In genomic region chr17:91161834-91162233, GRCm38 (mm10) we compare ENCODE assay signal across 18 mouse cellular contexts.
DNase-seq lines count a peak whose midpoint lies in the region; ATAC-seq and TF ChIP-seq lines count a peak whose summit lies in the region.
"Had no signal": no experiment of that assay in that cellular context is flagged by ENCODE, and none has a peak within 500 bp of the region (broad histone marks: within the 10 kb centered on the region; RNA-seq: fewer than 3 reads in every experiment).

No protein-coding gene starts in this region.

- no peak overlapping the region for H3ac ChIP-seq in C2C12 (ENCODE audit: control insufficient read depth, insufficient read length, low read depth)
- no peak overlapping the region for H3ac ChIP-seq in myocyte (ENCODE audit: control insufficient read depth, insufficient read length)

- no peaks in the 10 kb centered on the region for H3K4me1 ChIP-seq in hindbrain, embryonic 11.5 days (replicated peaks; ENCODE audit: control insufficient read depth, insufficient read depth, low read length)
- H3K4me1 ChIP-seq in hindbrain, embryonic 16.5 days (ENCODE audit: control insufficient read depth, insufficient read depth, low read depth, low read length) = no peaks in the 10 kb centered on the region
- H3K4me1 ChIP-seq in midbrain, embryonic 13.5 days (replicated peaks) = peaks cover 10% of the 10 kb centered on the region
- no peaks in the 10 kb centered on the region for H3K4me1 ChIP-seq in midbrain, postnatal 0 days (ENCODE audit: insufficient read depth, low read length)
- H3K4me1 ChIP-seq in neural tube, embryonic 15.5 days = no peaks in the 10 kb centered on the region
- H3K4me1 ChIP-seq: embryonic facial prominence, embryonic 12.5 days; forebrain, embryonic 12.5 days; heart, embryonic 12.5 days had no signal

- no peaks in the 10 kb centered on the region for H3K36me3 ChIP-seq in hindbrain, embryonic 11.5 days (ENCODE audit: control insufficient read depth, insufficient read depth, low read length)
- H3K36me3 ChIP-seq in hindbrain, embryonic 16.5 days (ENCODE audit: control insufficient read depth, insufficient read depth, low read length) = no peaks in the 10 kb centered on the region
- no peaks in the 10 kb centered on the region for H3K36me3 ChIP-seq in midbrain, embryonic 13.5 days
- no peaks in the 10 kb centered on the region for H3K36me3 ChIP-seq in midbrain, postnatal 0 days (ENCODE audit: insufficient read depth, low read length)
- H3K36me3 ChIP-seq in C2C12 (ENCODE audit: control insufficient read depth, insufficient read depth) (no peaks in the 10 kb centered on the region), myocyte (ENCODE audit: control insufficient read depth, insufficient read depth) (no peaks in the 10 kb centered on the region)
- no peaks in the 10 kb centered on the region for H3K36me3 ChIP-seq in neural tube, embryonic 15.5 days
- H3K36me3 ChIP-seq: embryonic facial prominence, embryonic 12.5 days; forebrain, embryonic 12.5 days; heart, embryonic 12.5 days; hindbrain, embryonic 10.5 days had no signal

- 71% methylated on average over 2 of the region's 2 CpGs for WGBS in hindbrain, embryonic 11.5 days
- 63% methylated on average over 2 of the region's 2 CpGs for WGBS in hindbrain, embryonic 16.5 days
- 44% methylated on average over 2 of the region's 2 CpGs for WGBS in midbrain, embryonic 13.5 days
- 51% methylated on average over 2 of the region's 2 CpGs for WGBS in midbrain, postnatal 0 days
- WGBS in neural tube, embryonic 15.5 days = 63% methylated on average over 2 of the region's 2 CpGs

- H3K79me2 ChIP-seq in C2C12 (ENCODE audit: control insufficient read depth, insufficient read depth) (no peaks in the 10 kb centered on the region), myocyte (ENCODE audit: control insufficient read depth, insufficient read depth) (no peaks in the 10 kb centered on the region)

- no peaks in the 10 kb centered on the region for H3K27me3 ChIP-seq in hindbrain, embryonic 11.5 days (ENCODE audit: control insufficient read depth, insufficient read depth, low read length)
- H3K27me3 ChIP-seq in hindbrain, embryonic 16.5 days (replicated peaks; ENCODE audit: control insufficient read depth, insufficient read depth, low read length) = no peaks in the 10 kb centered on the region
- no peaks in the 10 kb centered on the region for H3K27me3 ChIP-seq in midbrain, embryonic 13.5 days
- H3K27me3 ChIP-seq in midbrain, postnatal 0 days (ENCODE audit: insufficient read depth, low read length) = no peaks in the 10 kb centered on the region
- no peaks in the 10 kb centered on the region for H3K27me3 ChIP-seq in C2C12 (ENCODE audit: control insufficient read depth, insufficient read depth, insufficient read length)
- no peaks in the 10 kb centered on the region for H3K27me3 ChIP-seq in myocyte (ENCODE audit: control insufficient read depth, insufficient read depth, insufficient read length)
- no peaks in the 10 kb centered on the region for H3K27me3 ChIP-seq in neural tube, embryonic 15.5 days (replicated peaks)
- H3K27me3 ChIP-seq: embryonic facial prominence, embryonic 12.5 days; forebrain, embryonic 12.5 days; heart, embryonic 12.5 days had no signal

- no peak for DNase-seq in hindbrain, embryonic 11.5 days (ENCODE audit: low spot score)
- no peak for DNase-seq in midbrain, postnatal 0 days (ENCODE audit: low spot score)
- DNase-seq: adrenal gland, postnatal 10 days; cerebellum, adult 11-12 months; cerebellum, adult 9-10 months; cerebellum, postnatal 25 days; forebrain, postnatal 0 days; gastrocnemius, adult 2 months; gastrocnemius, postnatal 25 days had no signal

- H3K9me3 ChIP-seq in hindbrain, embryonic 11.5 days (ENCODE audit: control insufficient read depth, low read length) = no peaks in the 10 kb centered on the region
- no peaks in the 10 kb centered on the region for H3K9me3 ChIP-seq in hindbrain, embryonic 16.5 days (ENCODE audit: control insufficient read depth, low read length)
- no peaks in the 10 kb centered on the region for H3K9me3 ChIP-seq in midbrain, embryonic 13.5 days
- no peaks in the 10 kb centered on the region for H3K9me3 ChIP-seq in midbrain, postnatal 0 days (ENCODE audit: low read length)
- no peaks in the 10 kb centered on the region for H3K9me3 ChIP-seq in neural tube, embryonic 15.5 days (replicated peaks)
- H3K9me3 ChIP-seq: embryonic facial prominence, embryonic 12.5 days; forebrain, embryonic 12.5 days; heart, embryonic 12.5 days; hindbrain, embryonic 10.5 days had no signal

- TF ChIP-seq CTCF in midbrain, postnatal 0 days (IDR thresholded peaks at IDR 0.05) = no peak
- no peak for TF ChIP-seq CTCF in C2C12 (IDR thresholded peaks at IDR 0.05; ENCODE audit: control insufficient read depth, insufficient read depth, insufficient read length)

- no peak overlapping the region for H3K27ac ChIP-seq in hindbrain, embryonic 11.5 days (ENCODE audit: low read depth, low read length)
- H3K27ac ChIP-seq in hindbrain, embryonic 16.5 days (ENCODE audit: low read depth, low read length) = no peak overlapping the region
- H3K27ac ChIP-seq in midbrain, embryonic 13.5 days = peak overlapping the region; percentile 53; the same call in 1 of the 2 replicates
- H3K27ac ChIP-seq in midbrain, postnatal 0 days (ENCODE audit: low read depth, low read length) = no peak overlapping the region
- H3K27ac ChIP-seq in neural tube, embryonic 15.5 days (replicated peaks) = no peak overlapping the region
- H3K27ac ChIP-seq: embryonic facial prominence, embryonic 12.5 days; forebrain, embryonic 12.5 days; gastrocnemius, adult 2 months; hindbrain, embryonic 10.5 days had no signal

- no peak overlapping the region for H3K4me3 ChIP-seq in hindbrain, embryonic 11.5 days (ENCODE audit: low read depth, low read length)
- H3K4me3 ChIP-seq in hindbrain, embryonic 16.5 days (ENCODE audit: low read length) = no peak overlapping the region
- H3K4me3 ChIP-seq in midbrain, embryonic 13.5 days (replicated peaks) = no peak overlapping the region
- H3K4me3 ChIP-seq in midbrain, postnatal 0 days (ENCODE audit: low read depth, low read length) = no peak overlapping the region
- no peak overlapping the region for H3K4me3 ChIP-seq in C2C12 (ENCODE audit: insufficient read depth, poor library complexity, severe bottlenecking)
- no peak overlapping the region for H3K4me3 ChIP-seq in myocyte
- no peak overlapping the region for H3K4me3 ChIP-seq in neural tube, embryonic 15.5 days (replicated peaks)
- H3K4me3 ChIP-seq: embryonic facial prominence, embryonic 12.5 days; forebrain, embryonic 12.5 days; gastrocnemius, adult 2 months; heart, embryonic 12.5 days; hindbrain, embryonic 10.5 days had no signal

- no peaks in the 10 kb centered on the region for H3K79me3 ChIP-seq in C2C12 (ENCODE audit: low read depth)

- TF ChIP-seq POLR2A in myocyte (IDR thresholded peaks at IDR 0.05; ENCODE audit: insufficient read length, low read depth) = no peak

- H3K4me2 ChIP-seq in hindbrain, embryonic 11.5 days (replicated peaks; ENCODE audit: low read depth, low read length) = no peak overlapping the region
- H3K4me2 ChIP-seq in hindbrain, embryonic 16.5 days (ENCODE audit: low read length) = no peak overlapping the region
- H3K4me2 ChIP-seq in midbrain, embryonic 13.5 days (replicated peaks) = no peak overlapping the region
- H3K4me2 ChIP-seq in midbrain, postnatal 0 days (ENCODE audit: low read depth, low read length, poor library complexity, severe bottlenecking) = no peak overlapping the region
- no peak overlapping the region for H3K4me2 ChIP-seq in myocyte (ENCODE audit: low read depth)
- H3K4me2 ChIP-seq in neural tube, embryonic 15.5 days = no peak overlapping the region
- H3K4me2 ChIP-seq: embryonic facial prominence, embryonic 12.5 days; forebrain, embryonic 12.5 days; heart, embryonic 12.5 days had no signal

- H3K9ac ChIP-seq in hindbrain, embryonic 11.5 days (ENCODE audit: low read depth, low read length) = no peak overlapping the region
- H3K9ac ChIP-seq in hindbrain, embryonic 16.5 days (ENCODE audit: low read depth, low read length) = no peak overlapping the region
- H3K9ac ChIP-seq in midbrain, embryonic 13.5 days (replicated peaks) = no peak overlapping the region
- H3K9ac ChIP-seq in midbrain, postnatal 0 days (replicated peaks; ENCODE audit: low read length, poor library complexity, severe bottlenecking) = no peak overlapping the region
- no peak overlapping the region for H3K9ac ChIP-seq in neural tube, embryonic 15.5 days (replicated peaks)
- H3K9ac ChIP-seq: embryonic facial prominence, embryonic 12.5 days; forebrain, embryonic 12.5 days; forebrain, postnatal 0 days; heart, embryonic 12.5 days had no signal

- ATAC-seq in hindbrain, embryonic 11.5 days (ENCODE audit: low FRiP score) = peak; percentile 64; the same call in 1 of the 2 replicates
- ATAC-seq in hindbrain, embryonic 16.5 days = no peak
- no peak for ATAC-seq in midbrain, embryonic 13.5 days
- no peak for ATAC-seq in midbrain, postnatal 0 days (ENCODE audit: low FRiP score)
- ATAC-seq in neural tube, embryonic 15.5 days (ENCODE audit: low FRiP score) = no peak
- ATAC-seq: forebrain, postnatal 0 days had no signal

TF ChIP-seq in C2C12, 6 proteins besides CTCF, POLR2A, EP300 and RAD21:
- no peak for TF ChIP-seq MYOG (IDR thresholded peaks at IDR 0.05; ENCODE audit: control insufficient read depth, extremely low read depth, insufficient read length)
- peak; percentile 57 for TF ChIP-seq CEBPB (IDR thresholded peaks at IDR 0.05; ENCODE audit: low read depth)

TF ChIP-seq in myocyte, 11 proteins besides CTCF, POLR2A, EP300 and RAD21:
- TF ChIP-seq MAX (IDR thresholded peaks at IDR 0.05; ENCODE audit: low read depth) = no peak
- peak; percentile 88 for TF ChIP-seq CEBPB (IDR thresholded peaks at IDR 0.05; ENCODE audit: insufficient read depth, poor library complexity, severe bottlenecking)
- TF ChIP-seq MYOD1 (IDR thresholded peaks at IDR 0.05; ENCODE audit: control insufficient read depth in 1 of 3, insufficient read length in 2 of 3, low read depth in 2 of 3) = no peak
- TF ChIP-seq USF1 (IDR thresholded peaks at IDR 0.05; ENCODE audit: low read depth) = no peak
- TF ChIP-seq SRF (IDR thresholded peaks at IDR 0.05; ENCODE audit: control insufficient read depth, insufficient read length, low read depth) = no peak
- no peak for TF ChIP-seq MYOG (IDR thresholded peaks at IDR 0.05; ENCODE audit: control insufficient read depth in 1 of 3, insufficient read depth in 1 of 3, insufficient read length in 2 of 3, low read depth in 2 of 3)
